In genomic region chr10:121625006-121625405, GRCm38 (mm10) we compare ENCODE assay signal across 8 mouse cellular contexts. TPM values are rescaled to one million over a fixed set of nuclear protein-coding genes. Genes with fewer than 3 reads are reported as not detected.
DNase-seq lines count a peak whose midpoint lies in the region; ATAC-seq and TF ChIP-seq lines count a peak whose summit lies in the region.

No protein-coding gene starts in this region.

- H3K27me3 ChIP-seq in kidney, embryonic 14.5 days (ENCODE audit: control insufficient read depth, insufficient read depth, low read length) = no peaks in the 10 kb centered on the region
- H3K27me3 ChIP-seq in hindbrain, embryonic 16.5 days (replicated peaks; ENCODE audit: control insufficient read depth, insufficient read depth, low read length) = no peaks in the 10 kb centered on the region
- H3K27me3 ChIP-seq in midbrain, embryonic 14.5 days (ENCODE audit: control insufficient read depth, insufficient read depth, low read length) = no peaks in the 10 kb centered on the region

- 17% methylated on average over 9 of the region's 9 CpGs for WGBS in kidney, embryonic 14.5 days
- 20% methylated on average over 9 of the region's 9 CpGs for WGBS in hindbrain, embryonic 16.5 days
- 18% methylated on average over 9 of the region's 9 CpGs for WGBS in midbrain, embryonic 14.5 days

- H3K27ac ChIP-seq in kidney, embryonic 14.5 days (ENCODE audit: low read depth, low read length) = no peak overlapping the region
- H3K27ac ChIP-seq in bone marrow macrophage, adult 2 months (ENCODE audit: insufficient read depth, low read depth, low read length) = peak overlapping the region; percentile 66
- no peak overlapping the region for H3K27ac ChIP-seq in hindbrain, embryonic 16.5 days (ENCODE audit: low read depth, low read length)
- H3K27ac ChIP-seq in midbrain, embryonic 14.5 days (replicated peaks; ENCODE audit: low read depth, low read length) = no peak overlapping the region

- no peaks in the 10 kb centered on the region for H3K9me3 ChIP-seq in kidney, embryonic 14.5 days (ENCODE audit: control insufficient read depth, low read length)
- H3K9me3 ChIP-seq in hindbrain, embryonic 16.5 days (ENCODE audit: control insufficient read depth, low read length) = no peaks in the 10 kb centered on the region
- H3K9me3 ChIP-seq in midbrain, embryonic 14.5 days (ENCODE audit: control insufficient read depth, low read length) = no peaks in the 10 kb centered on the region

- TF ChIP-seq POLR2A in bone marrow macrophage, adult 2 months (IDR thresholded peaks at IDR 0.05; ENCODE audit: borderline replicate concordance, low read depth, low read length) = no peak

- DNase-seq in kidney, adult 9 months = no peak
- DNase-seq in midbrain, embryonic 14.5 days = no peak
- DNase-seq in MN1 (ENCODE audit: low spot score) = no peak
- DNase-seq in cerebellum, adult 9-11 months = no peak
- no peak for DNase-seq in ovary, postnatal 36 days (ENCODE audit: low spot score)

- no peak for TF ChIP-seq CTCF in bone marrow macrophage, adult 2 months (IDR thresholded peaks at IDR 0.05; ENCODE audit: low read depth, low read length)

- no peak for ATAC-seq in kidney, embryonic 14.5 days (ENCODE audit: low FRiP score, low TSS enrichment)
- no peak for ATAC-seq in hindbrain, embryonic 16.5 days
- ATAC-seq in midbrain, embryonic 14.5 days (ENCODE audit: low FRiP score, low TSS enrichment) = no peak

- H3K4me1 ChIP-seq in kidney, embryonic 14.5 days (ENCODE audit: control insufficient read depth, insufficient read depth, low read length) = peaks cover 9% of the 10 kb centered on the region
- peaks cover 38% of the 10 kb centered on the region for H3K4me1 ChIP-seq in bone marrow macrophage, adult 2 months (ENCODE audit: control insufficient read depth, insufficient read depth, low read length)
- peaks cover 14% of the 10 kb centered on the region for H3K4me1 ChIP-seq in hindbrain, embryonic 16.5 days (ENCODE audit: control insufficient read depth, insufficient read depth, low read depth, low read length)
- H3K4me1 ChIP-seq in midbrain, embryonic 14.5 days (ENCODE audit: control insufficient read depth, insufficient read depth, low read length) = peaks cover 11% of the 10 kb centered on the region; the same call in 1 of the 2 replicates

- H3K4me2 ChIP-seq in kidney, embryonic 14.5 days (replicated peaks; ENCODE audit: low read depth, low read length) = peak overlapping the region; percentile 57
- peak overlapping the region; percentile 78 for H3K4me2 ChIP-seq in hindbrain, embryonic 16.5 days (ENCODE audit: low read length)
- peak overlapping the region; percentile 78 for H3K4me2 ChIP-seq in midbrain, embryonic 14.5 days (ENCODE audit: low read length)

- peak overlapping the region; percentile 70 for H3K4me3 ChIP-seq in kidney, embryonic 14.5 days (ENCODE audit: low read length)
- H3K4me3 ChIP-seq in bone marrow macrophage, adult 2 months (ENCODE audit: insufficient read depth, low read length) = peak overlapping the region; percentile 76
- peak overlapping the region; percentile 68 for H3K4me3 ChIP-seq in hindbrain, embryonic 16.5 days (ENCODE audit: low read length)
- H3K4me3 ChIP-seq in midbrain, embryonic 14.5 days (replicated peaks; ENCODE audit: low read depth, low read length) = peak overlapping the region; percentile 75

- peak overlapping the region; percentile 77 for H3K9ac ChIP-seq in kidney, embryonic 14.5 days (ENCODE audit: low read depth, low read length)
- peak overlapping the region; percentile 91 for H3K9ac ChIP-seq in hindbrain, embryonic 16.5 days (ENCODE audit: low read depth, low read length)
- H3K9ac ChIP-seq in midbrain, embryonic 14.5 days (replicated peaks; ENCODE audit: low read length) = peak overlapping the region; percentile 78; the same call in 1 of the 2 replicates

- H3K36me3 ChIP-seq in kidney, embryonic 14.5 days (ENCODE audit: control insufficient read depth, insufficient read depth, low read length) = peaks cover 25% of the 10 kb centered on the region
- peaks cover 4% of the 10 kb centered on the region for H3K36me3 ChIP-seq in hindbrain, embryonic 16.5 days (ENCODE audit: control insufficient read depth, insufficient read depth, low read length)
- peaks cover 17% of the 10 kb centered on the region for H3K36me3 ChIP-seq in midbrain, embryonic 14.5 days (ENCODE audit: control insufficient read depth, insufficient read depth, low read length)

RNA-seq across cellular contexts. Expression of gene Xpot, which starts 1.1 kb away (rescaled TPM):
- 34.9 and 63.6 TPM in 2 replicates for polyA plus RNA-seq in kidney, embryonic 14.5 days (2014; fragmentation: Nextera tagmentation; extraction: Ambion mirVana)
- 54.0 and 62.2 TPM in 2 replicates for polyA plus RNA-seq in bone marrow macrophage, adult 2 months (2012; ENCODE audit: insufficient read depth, insufficient read length, missing spikeins)
- 29.7 and 32.2 TPM in 2 replicates for polyA plus RNA-seq in hindbrain, embryonic 16.5 days (2015; fragmentation: Nextera tagmentation; extraction: Ambion mirVana)
- 24.2 and 35.3 TPM in 2 replicates for polyA plus RNA-seq in midbrain, embryonic 14.5 days (2014; fragmentation: Nextera tagmentation; extraction: Ambion mirVana)

RNA-seq across cellular contexts. Expression of gene D930020B18Rik, which starts 16.4 kb away (rescaled TPM):
- polyA plus RNA-seq in kidney, embryonic 14.5 days (2014; fragmentation: Nextera tagmentation; extraction: Ambion mirVana) = 0.20 and 0.50 TPM in 2 replicates
- polyA plus RNA-seq in bone marrow macrophage, adult 2 months (2012; ENCODE audit: insufficient read depth, insufficient read length, missing spikeins) = not detected in 2 replicates
- polyA plus RNA-seq in hindbrain, embryonic 16.5 days (2015; fragmentation: Nextera tagmentation; extraction: Ambion mirVana) = 0.13 and 0.24 TPM in 2 replicates
- 0.20 and 0.22 TPM in 2 replicates for polyA plus RNA-seq in midbrain, embryonic 14.5 days (2014; fragmentation: Nextera tagmentation; extraction: Ambion mirVana)

RNA-seq across cellular contexts. Expression of gene Tbk1, which starts 38.4 kb away (rescaled TPM):
- polyA plus RNA-seq in kidney, embryonic 14.5 days (2014; fragmentation: Nextera tagmentation; extraction: Ambion mirVana) = 21.2 and 37.5 TPM in 2 replicates
- polyA plus RNA-seq in bone marrow macrophage, adult 2 months (2012; ENCODE audit: insufficient read depth, insufficient read length, missing spikeins) = 102 and 107 TPM in 2 replicates
- 29.8 and 31.9 TPM in 2 replicates for polyA plus RNA-seq in hindbrain, embryonic 16.5 days (2015; fragmentation: Nextera tagmentation; extraction: Ambion mirVana)
- 27.0 and 36.2 TPM in 2 replicates for polyA plus RNA-seq in midbrain, embryonic 14.5 days (2014; fragmentation: Nextera tagmentation; extraction: Ambion mirVana)
